Mouse (Mus musculus): ENCODE data around the gene Sh3bgrl.
"Not testable (repeated sequence)": the region's sequence is repeated elsewhere in the genome, so short reads cannot be mapped to it uniquely, and the experiment has no call there.

Gene Sh3bgrl

GRCm38 (mm10) chrX:109095245-109096242, at the start of gene Sh3bgrl:
Sh3bgrl (plus strand) TSS chrX:109095365.
- DNase-seq = peak; percentile 59

DNA sequence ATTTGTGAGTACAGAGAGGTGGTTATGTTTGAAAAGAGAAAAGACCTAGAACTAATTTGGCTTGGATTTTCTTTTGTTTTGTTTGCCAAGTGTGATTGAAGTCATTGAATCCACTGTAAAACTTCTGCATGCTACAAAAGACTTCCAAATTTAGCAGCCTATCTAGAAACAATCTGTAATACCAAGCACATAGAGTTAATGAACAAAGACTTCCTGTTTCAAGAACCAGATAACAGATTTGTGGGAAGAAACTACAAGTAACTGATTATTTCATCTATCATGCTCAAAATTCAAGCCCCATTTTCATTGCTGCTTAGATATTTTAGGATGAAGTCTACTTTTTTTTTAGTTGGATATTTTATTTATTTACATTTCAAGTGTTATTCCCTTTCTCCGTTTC, 47.4 kb upstream of the Sh3bgrl start:
- DNase-seq = no peak

DNA sequence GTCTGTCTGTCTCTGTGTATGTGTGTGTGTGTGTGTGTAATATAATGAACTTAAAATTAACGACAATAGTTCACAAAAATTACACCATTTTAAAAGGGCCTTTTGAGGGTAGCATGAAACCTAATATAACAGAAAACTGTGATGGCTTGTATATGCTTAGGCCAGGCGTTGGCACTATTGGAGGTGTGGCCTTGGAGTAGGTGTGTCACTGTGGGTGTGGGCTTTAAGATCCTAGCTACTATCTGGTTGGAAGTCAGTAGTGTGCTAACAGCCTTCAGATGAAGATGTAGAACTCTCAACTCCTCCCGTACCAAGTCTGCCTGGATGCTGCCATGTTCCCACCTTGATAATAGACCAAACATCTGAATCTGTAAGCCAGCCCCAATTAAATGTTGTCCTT, 23.4 kb upstream of the Sh3bgrl start:
- no peak for DNase-seq

DNA sequence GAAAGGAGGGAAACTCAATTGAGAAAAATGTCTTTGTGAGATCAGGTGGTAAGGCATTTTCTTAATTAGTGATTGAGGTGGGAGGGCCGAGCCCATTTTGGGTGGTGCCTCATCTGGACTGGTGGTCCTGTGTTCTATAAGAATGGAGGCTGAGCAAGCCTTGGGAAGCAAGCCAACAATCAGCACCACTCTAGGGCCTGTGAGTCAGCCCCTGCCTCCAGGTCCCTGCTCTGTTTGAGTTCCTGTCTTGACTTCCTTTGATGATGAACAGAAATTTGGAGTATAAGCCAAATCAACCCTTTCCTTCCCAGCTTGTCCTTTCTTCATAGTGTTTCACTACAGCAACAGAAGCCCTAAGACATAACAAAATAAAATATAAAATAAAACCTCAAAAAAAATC, 19.4 kb upstream of the Sh3bgrl start:
- DNase-seq = no peak

DNA sequence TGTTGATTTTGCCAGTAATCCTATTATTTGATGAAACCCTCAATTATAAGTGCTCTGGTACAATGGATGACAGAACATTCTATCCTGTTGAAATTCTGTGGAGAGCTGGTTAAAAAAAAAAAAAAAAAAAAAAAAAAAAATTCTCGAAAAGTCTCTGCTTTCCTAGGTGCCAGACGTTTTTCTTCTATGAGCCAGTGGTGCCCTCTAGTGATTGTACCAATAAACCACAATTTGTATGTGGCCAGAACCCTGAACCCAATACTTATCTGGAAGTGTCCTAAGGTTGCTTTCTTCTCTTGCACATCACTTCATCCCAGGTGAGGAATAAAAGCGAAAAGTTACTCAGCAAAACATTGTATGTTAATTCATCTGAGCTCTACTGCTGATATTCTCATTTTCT, 18.8 kb upstream of the Sh3bgrl start:
- DNase-seq = no peak

GRCm38 (mm10) chrX:109079354-109079753, 15.8 kb upstream of the Sh3bgrl start:
- not testable (repeated sequence) for DNase-seq

DNA sequence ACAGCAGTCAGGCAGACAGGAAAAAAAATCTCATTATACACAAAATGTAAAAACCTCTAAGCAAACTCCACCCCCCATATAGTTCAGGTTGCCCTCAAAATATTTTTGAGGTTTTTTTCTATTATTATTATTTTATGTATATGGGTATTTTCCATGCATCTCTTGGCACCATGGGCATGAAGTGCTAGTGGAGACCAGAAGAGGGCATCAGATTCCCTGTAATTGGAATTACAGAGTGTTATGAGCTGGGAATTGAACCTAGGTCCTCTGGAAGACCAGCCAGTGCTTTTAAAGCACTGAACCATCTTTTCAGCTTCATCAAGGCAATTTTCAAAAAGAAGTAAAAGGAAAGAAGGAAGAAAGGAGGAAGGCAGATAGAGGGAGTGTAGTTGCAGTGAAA, 8.1 kb upstream of the Sh3bgrl start:
- no peak for DNase-seq

DNA sequence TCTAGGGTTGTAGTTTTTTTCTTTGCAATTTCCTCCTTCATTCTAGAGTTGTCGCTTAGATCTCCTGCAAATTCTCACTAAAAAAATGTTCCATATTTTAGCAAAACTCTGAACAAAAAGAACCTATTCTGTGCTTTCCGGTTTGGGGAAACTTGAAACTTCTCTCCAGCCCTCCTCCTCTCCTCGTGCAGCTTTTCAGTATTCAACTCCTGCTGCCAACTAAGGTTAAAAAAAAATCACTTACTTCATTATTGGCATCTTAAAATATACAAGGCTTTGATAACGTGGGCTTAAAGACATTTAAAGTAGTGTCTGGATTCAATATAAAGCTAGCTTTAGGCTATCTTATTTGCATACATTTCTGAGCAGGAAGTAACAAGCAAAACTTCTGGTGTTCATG, 365 bp upstream of the Sh3bgrl start:
- no peak for DNase-seq

DNA sequence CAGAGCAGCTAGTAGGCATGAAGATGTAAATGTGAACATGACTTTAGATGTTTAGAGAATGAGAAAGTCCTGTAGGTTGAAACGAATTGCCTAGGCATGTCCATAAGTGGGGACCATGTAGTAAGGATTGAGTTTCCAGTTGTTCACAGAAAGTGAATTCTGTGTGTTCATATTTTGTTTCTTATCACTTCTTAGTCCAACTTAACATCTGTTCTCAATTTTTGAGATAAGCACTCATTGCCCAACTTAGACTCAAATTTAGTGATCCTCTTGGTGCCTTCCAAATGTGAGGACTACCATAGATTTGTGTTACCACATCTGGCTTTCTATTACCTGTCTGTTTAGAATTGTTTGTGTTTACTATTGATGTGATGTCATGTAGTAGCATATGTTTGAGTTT, 3.3 kb downstream of the Sh3bgrl start:
- no peak for DNase-seq

DNA sequence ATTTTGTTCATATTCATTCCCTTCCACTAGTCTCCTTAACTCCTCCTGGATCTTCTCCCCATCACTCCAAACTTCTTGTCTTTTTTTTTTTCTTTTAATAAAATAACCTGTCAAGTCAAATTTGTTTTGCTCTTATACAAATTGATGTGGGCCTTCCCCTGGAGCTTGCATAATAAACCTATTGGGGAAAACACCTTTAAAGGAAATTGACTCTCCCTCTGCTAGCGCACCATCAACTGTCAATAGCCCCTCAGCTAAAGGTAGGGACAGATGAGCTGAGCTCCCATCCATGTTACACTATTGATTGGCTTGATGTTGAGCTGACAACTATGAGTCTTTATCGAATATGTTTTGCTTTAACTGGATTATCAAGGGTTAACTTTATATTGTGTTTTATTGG, 5.3 kb downstream of the Sh3bgrl start:
- DNase-seq = no peak

- no peak for DNase-seq
Measured at GRCm38 (mm10) chrX:109108117-109108805, 13.1 kb downstream of the Sh3bgrl start.

DNA sequence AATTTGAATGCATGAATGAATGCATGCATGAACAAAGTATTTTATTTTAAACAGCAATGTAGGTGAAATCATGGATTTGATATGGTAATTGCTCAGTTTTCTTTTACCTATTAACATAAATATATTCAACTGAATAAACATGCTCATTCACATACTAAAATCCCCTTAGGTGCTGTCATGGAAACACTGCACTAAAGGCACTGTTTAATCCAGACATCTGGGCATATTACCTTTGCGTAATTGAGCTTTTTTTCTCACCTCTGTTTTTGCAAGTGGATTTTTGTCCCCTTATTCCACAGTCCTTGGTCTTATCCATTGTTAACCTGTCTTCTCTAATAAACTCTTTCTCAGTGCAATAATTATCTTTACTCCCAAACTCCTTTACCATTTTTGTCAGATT, 17.7 kb downstream of the Sh3bgrl start:
- no peak for DNase-seq

GRCm38 (mm10) chrX:109113401-109114280, 18.5 kb downstream of the Sh3bgrl start:
- DNase-seq = no peak

DNA sequence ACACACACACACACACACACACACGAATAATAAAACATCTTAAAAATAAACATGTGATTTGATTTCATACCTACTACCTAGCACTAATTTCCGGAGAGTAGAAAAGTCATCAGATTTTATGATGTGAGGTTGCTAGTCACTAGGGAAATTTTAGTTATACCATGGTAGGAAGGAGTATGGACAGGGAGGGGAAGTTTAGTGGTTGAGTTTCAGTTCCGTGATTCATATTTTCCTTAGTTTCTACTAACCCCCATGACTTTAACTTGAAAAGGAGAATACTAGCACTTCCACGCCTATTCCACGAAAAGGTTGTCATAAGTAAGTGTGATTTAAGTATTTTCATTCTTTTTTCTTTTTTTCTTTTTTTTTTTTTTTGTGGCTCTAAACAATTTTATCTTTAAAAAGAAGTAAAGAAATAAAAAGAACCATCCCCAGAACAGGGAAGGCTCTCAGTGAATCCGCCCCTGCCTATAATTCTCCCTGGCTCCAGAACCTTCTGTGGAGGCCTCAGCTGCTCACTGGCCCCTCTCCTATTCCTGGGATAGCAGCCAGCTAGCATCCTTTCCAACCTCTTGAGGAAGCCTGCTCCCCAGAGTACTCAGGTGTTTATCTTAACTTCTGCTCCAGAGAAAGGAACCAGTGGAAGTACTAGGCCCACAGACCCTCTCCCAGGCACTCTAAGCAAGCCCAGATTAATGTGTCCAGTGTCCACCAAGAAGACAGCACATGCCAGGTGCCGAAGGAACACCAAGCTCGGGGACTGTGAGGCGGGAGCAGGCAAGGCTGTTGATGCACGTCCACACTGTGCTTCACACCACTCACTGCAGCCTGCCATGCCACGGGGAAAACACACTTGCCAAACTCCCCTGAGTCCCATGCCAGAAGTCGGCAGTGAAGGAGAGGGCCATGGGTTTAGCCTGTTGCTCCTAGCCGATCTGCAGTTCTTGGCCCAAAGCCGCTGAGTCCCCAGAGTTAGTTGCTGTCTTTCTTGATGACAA, 25.0 kb downstream of the Sh3bgrl start:
- no peak for DNase-seq

DNA sequence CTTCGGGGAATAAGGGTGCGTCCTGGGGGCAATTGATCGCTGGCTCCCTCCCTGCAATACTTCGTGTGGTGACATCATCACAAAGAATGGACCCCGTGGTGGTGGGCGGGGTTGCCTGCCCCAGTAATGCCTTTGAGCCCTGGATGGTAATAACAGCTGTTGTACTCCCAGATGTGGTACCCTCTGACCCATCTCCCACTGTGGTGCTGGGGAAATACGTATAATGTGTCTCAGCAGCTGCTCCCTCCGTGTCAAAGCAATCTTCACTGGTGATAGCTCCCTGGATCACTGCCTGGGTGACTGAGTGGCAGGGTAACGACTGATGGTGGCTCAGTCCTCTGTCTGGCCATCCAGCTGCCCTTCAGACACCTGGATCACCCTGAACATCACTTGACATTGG, 26.0 kb downstream of the Sh3bgrl start:
- DNase-seq = no peak

DNA sequence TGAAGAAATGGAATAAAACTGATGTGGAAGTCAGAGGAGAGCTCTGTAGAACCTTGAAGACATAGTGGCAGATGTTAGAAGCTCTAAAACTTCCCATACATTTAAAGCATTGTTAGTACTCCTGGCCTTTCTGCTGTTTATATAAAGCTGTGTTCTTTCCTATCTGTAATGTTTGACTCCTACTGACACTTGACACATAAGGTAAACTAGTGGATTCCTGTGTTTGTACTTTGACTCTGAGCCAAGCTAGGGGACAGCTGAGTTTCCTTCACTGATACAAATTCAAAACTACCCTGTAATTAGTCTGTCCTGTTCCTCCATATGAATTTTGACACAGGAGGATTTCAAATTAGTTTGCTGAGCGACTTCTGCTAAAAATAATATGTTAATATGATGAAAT, 27.5 kb downstream of the Sh3bgrl start:
- no peak for DNase-seq

GRCm38 (mm10) chrX:109123762-109124161, 28.6 kb downstream of the Sh3bgrl start:
- DNase-seq = no peak

DNA sequence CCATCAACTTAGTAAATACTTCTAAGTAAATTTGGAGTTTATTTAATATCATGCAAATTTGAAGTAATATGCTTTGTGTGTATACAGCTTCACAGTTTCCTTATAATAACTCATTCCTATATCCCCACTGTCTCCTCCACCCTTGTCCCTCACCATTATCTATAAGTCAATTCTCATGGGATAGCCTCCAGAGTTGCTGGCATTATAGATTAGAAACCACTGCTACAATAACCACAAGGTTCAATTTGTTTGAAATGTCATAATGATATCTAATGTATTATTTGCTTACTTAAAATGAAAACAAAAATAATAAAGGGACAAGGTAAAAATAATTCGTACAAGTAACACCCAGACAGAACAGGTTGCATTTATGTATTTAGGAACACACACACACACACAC, 31.7 kb downstream of the Sh3bgrl start:
- no peak for DNase-seq

DNA sequence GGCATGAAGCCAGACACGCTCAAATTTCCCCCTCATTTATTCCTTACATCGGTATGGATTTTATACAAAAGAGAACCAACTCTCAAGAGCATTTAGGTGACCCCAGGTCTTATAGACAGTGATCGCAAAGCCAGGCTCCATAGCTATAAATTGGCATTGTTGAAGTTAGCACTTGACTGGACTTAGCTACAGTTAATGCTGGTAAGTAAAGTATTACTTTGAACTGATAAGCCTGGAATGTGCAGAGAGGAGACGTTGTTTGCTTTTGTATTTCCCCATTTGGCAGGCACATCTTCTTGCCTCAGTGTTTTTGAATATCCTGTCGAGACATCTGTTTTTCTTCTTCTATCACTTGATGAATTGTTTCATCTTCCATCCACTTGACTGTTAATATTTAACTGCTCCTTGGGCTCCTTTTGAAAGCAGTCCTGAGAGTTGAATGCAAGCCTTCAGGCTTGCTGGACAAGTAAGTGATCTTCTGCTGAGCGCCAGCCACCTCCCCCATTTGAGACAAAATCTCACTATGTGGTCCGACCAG, 32.5 kb downstream of the Sh3bgrl start:
- DNase-seq = no peak

DNA sequence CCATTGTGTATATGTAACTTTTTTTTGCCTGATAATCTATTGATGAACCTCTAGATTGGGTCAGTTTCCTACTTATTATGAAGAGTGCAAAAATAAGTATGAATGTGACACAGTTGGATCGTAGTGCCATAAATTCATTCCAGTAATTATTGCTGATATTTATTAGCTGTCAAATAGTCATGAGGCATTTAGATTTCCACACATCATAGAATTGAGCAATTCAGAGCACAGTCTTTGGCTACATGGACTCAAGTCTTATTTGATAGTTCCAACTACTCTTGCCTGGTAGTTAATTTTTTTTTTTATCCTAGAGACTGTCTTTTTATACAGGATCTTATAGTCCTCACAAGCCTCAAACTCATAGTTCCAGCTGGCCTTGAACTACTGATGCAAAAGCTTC, 34.9 kb downstream of the Sh3bgrl start:
- no peak for DNase-seq

- no peak for DNase-seq
Measured at GRCm38 (mm10) chrX:109131834-109132233, 36.7 kb downstream of the Sh3bgrl start.

DNA sequence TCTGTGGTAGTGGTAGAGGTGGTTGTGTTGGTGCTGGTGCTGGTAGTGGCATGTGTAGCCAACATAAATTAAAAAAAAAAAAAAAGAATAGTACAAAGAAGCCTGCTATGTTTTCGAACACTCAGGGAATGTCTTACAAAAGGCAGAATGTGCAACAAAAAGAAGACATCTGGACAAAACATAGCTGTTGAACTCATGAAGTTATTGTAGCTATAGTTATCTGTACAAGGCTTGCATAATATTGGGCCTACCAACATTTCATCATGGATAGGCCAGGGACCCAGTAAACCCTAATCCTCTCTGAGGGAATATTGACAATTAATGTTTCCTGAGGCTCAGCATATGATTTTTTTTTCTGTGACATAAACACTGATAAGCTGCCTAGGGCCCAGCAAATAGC, 37.3 kb downstream of the Sh3bgrl start:
- DNase-seq = no peak

Measured in right cerebral cortex, postnatal 4 days (tissue).